Mouse (Mus musculus) adrenal gland, postnatal 36 days (tissue): ENCODE results near the gene Atf7ip. TPM values are rescaled to one million over a fixed set of nuclear protein-coding genes. Genes with fewer than 3 reads are reported as not detected.

Experiments used
- DNase-seq, 2 experiments: peaks; one replicate each; pipeline ENCODE4 v3.0.0; 2021; ENCODE audit warnings: mixed read lengths in 1 of 2
- total RNA-seq, 2 experiments: library from RNA; stranded (reverse); gene quantifications; 2 replicates each; pipeline ENCODE4 v1.2.3; 2021

Atf7ip gene
- total RNA-seq, 2 experiments from 2014 or later, result 54.0 to 74.3 TPM

DNA sequence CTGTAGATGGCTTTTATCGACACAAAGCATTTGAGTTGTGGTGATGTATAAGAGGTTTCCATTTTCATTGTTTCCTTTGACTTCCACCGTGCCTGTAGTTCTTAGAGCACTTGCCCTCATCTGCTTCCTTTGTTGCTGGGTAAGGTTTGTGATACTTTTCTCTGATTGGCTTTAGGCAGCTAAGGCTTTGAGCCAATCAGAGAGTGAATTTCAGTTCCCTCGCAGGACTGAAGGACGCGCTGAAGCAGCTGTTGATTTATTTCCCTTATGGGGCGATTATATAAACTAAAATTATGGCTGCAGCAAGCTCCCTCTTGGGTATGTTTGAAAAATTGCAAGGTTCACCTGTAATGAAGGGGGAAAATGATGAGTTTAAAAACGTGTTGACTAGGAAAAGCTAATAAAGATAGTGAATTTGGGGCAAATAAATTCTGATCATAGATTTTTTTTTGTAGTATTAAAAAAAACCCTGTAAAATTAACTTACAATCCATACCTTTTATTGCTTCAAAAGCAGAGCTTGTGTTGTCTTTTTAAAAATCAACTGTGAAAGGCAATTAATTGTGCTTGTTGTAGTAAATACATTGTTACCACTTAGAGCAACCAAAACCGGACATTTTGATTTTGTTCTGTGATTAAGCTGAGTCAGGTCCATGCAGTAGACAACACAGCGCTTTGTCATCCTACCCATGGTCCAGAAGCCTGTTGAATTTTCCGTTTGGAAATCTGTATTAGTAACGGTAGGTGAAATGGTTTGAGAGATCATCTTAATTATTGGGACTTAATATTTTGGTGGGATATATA lies 48.0 kb downstream of the Atf7ip start:
- DNase-seq, result peak; percentile 34 to 62

DNA sequence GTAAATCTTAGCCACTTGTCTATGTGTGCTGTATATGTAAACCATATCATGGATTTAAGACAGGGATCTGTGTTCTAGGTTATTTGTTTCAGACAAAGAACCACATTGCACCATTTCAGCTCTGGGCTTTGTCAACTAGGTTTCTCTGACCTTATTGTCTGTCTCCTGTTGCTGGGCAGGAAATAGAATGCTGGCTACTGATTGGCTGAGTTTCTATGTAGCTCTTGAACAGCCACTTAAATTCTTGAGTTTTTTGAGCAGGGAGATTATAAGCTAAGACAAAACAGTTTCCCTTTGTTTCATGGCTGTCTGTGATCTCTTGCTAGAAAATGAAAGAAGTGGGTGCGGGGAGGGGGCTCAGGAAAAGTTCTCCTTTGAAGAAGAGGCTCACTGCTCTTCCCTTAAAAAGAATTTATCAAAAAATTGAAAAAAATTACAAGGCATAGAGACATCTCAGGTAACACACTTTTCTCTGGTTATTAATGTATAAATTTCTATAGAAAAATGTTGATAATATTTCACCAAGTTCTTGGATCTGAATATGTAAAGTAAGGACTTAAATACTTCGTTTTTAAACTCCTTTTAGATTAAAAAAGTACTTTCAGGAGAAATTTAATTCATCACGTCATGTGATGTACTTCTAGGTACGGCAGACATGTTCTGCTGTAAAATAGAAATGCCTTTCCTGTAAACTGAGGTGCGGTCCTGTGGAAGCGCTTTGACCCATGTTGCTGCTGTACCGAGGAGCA lies 49.0 kb downstream of the Atf7ip start:
- DNase-seq, result peak; percentile 40 to 52

DNA sequence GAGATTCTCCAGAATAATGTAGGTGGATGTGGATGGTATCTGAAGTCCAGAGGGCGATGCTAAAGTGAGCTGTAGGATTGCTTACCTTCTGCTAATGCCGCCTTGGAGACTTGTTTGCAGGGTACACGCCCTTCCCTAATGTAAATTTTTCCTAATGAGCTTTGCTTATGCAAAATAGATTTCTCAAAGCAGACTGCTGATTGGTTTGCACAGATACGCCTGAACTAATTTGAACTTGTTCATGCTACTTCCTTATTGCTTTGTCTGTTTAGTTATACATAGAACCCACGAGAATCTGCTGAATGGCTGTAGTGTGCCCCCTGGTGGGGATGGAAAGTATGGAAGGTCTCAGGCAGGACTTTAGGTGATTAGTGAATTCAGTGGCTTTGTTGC lies 49.6 kb downstream of the Atf7ip start:
- peak; percentile 67 to 83 for DNase-seq

DNA sequence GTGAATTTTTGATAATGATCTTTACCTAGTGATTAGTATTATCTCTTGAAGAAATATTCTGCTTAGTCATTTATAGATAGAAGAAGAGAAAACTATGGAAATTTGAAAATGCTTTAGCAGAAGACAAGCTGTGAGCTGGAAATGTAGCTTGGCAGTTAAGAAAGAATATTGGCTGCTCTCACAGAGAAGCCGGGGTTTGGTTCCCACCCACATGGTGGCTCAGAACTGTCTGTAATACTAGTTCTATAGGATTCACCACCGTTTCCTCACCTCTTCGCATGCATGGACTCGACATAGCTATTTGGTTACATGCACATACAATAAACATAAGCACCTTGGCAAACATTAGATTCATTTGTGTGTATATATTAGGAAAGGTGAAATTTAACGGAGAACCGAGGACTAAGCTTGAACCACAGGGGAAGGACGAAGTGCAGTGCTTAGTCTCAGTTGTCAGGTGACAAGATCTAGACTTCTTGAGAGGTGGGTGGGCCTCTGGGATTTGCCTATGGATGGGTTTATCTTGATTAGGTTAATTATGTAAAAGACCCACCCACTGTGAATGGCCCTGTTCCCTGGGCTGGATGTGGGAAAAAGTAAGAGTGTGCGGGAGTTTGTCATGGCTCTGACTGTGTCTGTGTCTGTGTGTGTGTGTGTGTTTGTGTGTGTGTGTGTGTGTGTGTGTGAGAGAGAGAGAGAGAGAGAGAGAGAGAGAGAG lies 52.5 kb downstream of the Atf7ip start:
- DNase-seq, result no peak

DNA sequence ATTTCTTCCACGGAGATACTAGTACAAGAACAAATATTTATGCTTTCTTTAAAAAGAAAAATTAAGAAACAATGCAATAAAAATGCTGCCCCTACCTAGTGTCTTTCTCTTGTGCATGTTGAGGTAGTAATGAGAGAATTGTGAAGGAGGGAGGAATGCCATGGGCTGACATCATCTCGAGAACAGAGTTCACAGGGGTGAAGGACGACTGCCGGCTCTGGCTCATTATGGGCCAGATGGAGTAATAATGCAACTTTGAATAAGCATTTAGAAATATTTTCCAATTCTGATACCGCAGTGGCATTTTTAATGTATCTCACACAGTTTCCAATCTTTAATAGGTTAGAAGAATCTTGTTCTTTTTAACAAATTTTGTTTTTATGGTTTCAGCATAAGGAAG lies 60.0 kb downstream of the Atf7ip start:
- DNase-seq, result peak; percentile 34 to 57

DNA sequence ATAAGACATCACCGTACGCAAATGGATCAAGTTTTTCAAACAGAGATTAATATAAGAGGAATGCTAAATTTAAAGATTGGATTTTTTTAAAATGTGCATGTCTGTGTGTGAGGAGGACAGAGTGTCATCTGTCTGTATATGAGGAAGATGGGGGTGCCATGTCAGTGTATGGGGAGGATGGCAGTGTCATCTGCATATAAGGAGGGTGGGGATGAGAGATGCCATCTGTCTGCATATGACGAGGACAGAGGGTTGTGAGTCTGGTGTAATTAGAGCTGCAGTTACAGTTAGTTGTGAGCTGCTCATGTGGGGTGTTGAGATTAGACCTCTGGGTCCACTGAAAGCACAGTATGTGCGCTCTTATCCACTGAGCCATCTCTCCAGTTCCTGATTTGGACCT lies 84.8 kb downstream of the Atf7ip start:
- no peak for DNase-seq

DNA sequence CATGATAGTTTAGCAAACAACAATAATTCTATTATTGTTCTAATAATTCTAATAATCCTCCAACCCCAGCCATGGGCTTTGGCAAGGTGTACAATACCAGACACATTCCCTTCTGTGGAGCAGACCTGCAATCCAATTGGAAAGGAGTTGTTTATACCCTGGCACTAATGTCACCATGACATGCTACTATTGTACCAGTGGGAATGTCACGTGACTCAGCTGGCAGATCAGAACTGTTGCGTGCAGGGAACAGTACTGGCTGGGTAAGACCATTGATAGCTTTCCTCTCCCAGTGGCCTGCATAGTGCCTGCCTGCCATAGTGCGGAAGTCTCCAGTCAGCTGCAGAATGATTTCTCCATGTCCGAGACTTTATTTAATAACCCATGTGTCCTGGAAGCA lies 88.6 kb downstream of the Atf7ip start:
- DNase-seq, result no peak

DNA sequence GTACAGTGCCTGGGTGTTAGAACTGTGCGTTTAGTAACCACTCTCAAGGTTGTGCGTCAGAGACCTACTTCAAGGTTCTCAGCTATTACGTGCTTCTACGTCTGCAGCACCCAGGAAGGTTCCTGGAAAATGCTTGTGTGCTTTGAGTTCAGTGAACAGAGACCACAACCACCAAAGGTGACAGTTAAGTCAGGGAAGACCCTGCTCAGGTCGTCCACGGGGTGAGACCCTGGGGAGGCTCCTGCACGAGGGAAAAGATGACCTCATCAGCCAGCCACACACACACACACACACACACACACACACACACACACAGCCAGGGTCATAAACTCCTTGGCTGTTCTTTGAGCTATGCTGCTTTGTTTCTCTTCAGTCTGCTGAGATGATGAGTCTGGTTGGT lies 96.6 kb downstream of the Atf7ip start:
- DNase-seq, result peak in 1 of 2 experiments; percentile 8

DNA sequence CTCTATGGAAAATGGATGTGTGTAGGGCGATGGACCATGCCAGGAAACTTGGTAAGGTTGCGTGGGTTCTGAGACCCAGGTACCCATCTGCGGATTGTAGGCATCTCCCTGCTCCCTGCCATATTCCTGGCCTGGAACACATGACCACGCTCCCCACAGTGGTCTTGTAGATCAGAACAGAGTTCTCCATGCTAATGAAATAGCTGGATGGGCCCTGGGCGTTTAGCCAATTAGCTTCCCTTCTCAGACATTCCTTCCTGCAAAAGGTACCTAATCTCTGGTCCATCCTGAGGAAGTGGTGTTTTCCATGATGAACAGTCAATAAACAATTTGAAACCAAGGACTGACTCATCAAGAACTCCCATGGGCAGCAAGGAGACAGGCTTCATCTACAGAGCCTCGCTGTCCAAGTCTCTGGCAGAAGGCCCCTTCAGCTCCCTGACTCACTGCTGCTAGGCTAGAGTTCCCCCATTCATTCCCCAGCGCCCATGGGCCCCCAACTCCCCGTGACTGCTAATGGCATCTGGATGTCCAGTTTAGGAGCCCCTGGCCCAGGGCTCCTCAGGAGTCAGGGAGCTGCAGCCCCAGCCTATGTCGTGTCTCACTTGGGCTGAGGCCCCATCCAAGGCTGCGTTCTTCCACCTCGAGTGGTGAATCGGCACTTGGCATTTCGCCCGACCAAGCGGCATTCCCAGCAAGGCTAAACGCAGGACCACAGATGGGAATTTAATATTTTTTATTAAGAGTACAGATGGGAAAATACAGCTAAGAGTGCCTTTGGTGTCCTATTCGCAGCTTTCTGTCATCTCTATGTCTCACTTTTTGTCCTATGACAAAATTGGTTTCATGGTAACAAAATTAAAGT lies 105.6 kb downstream of the Atf7ip start:
- peak; percentile 71 to 77 for DNase-seq

DNA sequence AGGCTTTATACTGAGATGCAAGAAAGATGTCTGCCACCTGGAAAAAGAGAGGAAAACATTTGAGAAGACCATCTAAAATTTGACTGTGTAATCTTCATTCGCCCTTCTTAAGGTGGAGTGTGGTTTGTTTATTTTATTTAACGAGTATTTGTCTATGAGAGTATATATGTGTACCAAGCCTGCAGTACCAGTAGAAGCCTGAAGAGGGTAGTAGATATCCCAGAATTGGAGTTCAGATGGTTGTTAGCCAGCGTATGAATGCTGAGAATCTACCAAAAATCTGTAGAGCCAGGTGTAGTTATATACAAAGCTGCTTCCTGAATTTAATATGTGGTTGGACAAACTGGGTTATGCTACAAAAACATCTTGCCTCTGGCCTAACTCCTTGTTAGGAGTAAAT lies 106.3 kb downstream of the Atf7ip start:
- no peak for DNase-seq

DNA sequence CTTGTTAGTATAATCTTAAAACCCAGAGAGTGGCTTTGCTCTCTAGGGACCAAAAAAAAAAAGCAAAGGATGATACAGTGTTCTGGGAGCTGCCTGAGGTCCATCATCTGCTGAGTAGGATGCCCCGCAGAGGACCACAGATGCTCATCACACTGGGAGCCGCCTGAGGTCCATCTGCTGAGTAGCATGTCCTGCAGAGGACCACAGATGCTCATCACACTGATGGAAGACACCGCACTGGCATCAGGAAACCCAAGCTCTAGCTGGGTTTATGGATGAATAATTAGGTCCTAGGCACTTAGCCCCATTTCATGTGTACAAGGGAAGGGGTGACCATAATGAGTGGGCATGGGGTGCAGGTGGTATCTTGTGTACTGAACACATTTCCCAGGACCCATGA lies 108.2 kb downstream of the Atf7ip start:
- no peak for DNase-seq

DNA sequence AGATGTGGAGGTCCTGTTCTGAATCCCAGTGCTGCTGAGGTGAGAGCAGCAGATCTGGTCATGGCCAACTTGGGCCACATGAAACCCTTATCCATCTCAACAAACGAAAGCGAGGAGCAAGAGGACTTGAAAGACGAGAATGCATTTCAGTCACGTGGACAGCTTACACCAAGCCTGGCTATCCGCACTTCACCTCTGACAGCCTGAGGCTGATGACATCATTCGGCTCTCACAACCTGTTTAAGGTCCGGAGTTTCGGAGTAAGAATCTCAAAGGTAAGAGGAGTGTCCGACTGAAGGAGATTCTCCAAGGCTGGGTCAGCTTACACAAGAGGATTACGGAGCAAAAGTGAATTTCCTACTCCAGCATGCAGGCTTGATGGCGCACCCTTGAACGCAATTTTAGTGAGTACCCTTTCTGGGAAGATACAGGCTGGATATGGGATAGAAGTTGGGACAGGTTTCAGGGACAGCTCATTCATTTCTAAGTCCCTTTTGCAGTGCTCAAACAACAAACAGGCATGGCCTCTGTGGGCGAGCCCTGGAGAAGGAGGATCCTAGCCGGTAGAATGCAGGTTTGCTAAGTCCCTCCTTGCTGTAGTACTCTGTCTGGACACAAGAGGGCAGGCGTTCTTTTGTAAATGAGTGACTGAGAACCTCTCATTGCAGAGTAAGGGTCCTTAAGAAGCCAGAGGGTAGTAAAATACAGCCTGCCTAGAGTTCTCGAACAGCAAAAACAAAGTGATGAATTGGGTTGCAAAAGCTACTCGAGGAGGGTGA lies 114.6 kb downstream of the Atf7ip start:
- peak; percentile 78 to 79 for DNase-seq

DNA sequence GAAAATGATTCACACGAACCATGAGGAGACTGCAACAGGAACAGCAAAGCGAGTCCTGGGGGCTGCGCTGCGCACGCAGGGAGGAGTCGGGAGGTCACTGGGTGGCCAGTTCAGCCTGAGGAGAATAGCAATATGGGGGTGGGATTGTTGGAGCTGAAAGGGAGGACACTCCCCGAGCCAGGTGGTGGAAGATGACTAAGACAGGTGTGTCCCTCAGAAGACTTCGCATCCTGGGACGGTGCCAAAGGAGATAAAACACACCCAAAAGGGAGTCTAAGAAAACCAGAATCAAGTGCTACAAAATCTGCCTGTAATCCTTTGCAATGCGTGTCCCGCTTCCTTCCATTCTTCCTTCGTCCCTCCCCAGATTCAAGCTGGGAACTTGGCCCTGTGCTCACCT lies 119.5 kb downstream of the Atf7ip start:
- DNase-seq, result no peak

DNA sequence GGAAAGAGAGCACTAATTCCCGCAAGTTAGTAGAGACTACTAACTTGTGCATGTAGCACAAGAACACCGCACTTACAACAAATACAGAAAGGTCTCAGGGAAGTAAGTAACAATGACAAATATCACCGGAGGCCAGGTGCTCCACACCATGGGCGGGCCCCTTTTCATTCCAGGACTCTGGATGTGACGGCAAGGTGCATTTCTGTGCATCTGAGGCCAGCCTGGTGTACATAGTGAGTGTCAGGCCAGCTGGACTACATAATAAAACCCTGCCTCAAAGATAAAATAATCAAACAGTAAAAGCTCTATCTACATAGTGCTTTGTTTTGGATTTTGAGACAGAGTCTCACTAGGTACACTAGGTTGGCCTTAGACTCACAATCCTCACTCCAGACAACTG lies 123.7 kb downstream of the Atf7ip start:
- no peak for DNase-seq

DNA sequence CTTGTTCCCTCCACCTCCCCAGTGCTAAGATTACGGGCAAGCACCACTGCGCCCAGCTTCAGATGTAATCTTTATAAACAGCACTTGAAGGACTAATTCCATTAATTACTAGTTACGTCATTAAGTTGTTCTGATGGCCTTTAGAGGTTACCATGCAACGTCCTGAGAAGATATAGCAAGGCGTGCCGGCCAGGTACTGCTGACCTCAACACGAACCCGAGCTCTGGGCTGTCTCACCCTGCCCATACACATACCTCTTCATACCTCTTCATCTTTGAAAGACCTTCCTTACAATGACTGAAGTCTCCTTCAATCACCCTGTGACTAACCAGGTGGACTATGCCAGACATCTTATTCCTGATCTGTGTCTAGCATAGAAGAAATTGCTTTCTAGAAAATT lies 125.6 kb downstream of the Atf7ip start:
- no peak for DNase-seq

DNA sequence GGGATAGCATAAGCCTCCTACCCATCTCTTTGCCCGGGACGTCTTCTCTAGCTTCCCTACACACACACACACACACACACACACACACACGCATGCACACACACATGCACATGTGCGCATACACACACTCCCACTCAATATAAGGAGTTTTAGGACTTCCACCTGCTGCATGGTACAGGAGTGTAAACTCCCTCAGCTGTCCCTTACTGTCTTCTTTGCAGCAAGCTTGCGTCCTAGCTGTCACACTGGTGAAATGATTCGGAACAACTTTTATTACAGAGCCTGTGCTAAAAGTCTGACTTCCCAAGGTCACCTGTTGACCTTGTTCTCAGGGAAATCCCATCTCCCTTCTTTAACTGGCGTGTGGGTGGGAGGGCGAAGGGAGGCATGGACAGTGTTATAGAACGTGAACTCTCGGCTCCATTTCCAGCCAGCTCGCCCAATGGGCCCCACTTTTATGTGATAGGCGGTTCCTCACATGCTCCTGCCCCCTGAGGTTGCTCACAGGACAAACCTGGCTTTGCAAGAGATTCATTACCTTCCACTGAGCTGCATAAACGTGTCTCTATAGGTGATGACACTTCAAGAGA lies 126.1 kb downstream of the Atf7ip start:
- no peak for DNase-seq

DNA sequence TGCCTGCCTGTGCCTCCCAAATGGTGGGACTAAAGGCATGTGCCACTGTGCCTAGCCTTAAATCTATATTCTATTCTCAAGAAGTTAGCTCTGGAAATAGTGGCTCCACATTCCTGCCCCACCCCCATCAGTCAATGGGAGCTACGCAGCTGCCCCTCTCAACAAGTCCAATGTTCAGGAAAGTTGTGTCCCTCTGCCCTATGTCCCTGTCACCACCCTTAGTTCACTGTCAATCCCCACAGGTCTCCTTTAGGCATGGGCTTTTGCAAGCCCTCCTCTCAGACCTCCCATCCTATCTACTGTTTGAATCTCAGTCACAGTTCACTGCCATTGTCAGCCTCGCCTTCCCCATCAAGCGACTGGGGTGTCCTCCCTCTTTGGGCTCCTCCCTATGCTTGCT lies 127.2 kb downstream of the Atf7ip start:
- DNase-seq, result no peak

DNA sequence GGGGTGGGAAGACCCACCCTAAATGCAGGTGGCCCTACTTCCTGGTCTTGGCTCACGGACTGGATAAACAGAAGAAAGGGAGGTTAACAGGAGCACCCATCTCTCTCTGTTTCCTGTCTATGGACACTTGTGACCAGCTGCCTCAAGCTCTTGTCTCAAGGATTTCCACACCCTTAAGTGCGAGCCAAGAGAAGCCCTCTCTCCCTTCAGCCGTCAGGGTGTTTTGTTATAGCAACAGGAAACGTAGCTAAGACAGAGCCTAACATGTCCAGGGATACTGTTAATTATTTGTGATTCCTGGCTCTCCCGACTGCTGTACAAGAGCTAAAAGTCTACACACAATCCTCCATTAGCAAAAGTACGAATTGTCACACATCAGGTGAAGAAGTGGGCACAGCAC lies 127.8 kb downstream of the Atf7ip start:
- DNase-seq, result no peak

DNA sequence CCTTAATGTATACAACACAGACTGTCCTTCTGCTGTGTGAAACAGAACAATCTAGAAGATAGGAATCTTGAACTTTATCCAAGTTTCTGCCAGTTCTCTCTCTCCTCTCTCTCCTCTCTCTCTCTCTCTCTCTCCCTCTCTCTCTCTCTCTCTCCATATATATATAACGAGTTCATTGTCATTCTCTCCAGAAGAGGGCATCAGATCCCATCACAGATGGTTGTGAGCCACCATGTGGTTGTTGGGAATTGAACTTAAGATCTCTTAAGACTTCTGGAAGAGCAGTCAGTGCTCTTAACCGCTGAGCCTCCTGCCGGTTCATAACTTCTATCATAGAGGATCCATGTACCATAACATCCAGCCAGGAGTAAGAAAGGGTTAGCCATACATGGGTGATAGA lies 129.0 kb downstream of the Atf7ip start:
- DNase-seq, result no peak

DNA sequence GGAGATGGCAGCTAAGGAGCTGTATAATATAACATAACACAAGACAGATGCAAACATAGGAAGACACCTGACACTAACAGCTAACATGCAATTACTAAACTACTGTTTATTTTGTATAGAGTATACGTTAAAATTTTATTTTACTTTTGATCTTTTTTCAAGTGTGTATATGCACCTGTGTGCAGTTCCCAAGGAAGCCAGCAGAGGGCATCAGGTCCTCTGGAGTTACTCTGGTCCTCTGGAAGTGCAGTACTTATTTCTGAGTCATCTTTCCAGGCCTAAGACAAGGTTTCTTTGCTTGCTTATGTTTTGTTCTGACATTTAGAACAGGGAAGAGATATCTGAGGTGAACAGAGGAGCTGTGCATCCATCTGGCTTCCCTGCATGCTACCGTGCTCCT lies 138.2 kb downstream of the Atf7ip start:
- no peak for DNase-seq

DNA sequence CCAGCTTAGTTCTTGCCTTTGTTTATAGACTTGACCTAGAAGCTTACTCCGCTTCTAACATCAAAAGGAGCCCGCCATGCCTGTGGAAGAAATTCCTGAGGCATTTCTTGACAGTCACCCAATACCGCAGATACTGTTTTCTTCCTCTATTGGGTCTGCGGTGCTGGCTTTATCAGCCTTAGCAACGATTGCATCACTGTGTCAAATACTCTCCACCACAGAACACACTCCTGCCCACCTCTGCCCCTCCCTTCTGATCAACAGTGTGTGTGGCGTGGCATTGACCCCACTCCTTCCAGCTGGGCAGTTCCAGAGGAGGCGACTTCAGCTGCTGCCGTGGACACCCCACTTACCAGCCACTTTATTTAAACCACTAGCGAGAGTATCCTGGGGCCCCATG lies 139.8 kb downstream of the Atf7ip start:
- DNase-seq, result no peak
